Mouse (Mus musculus): ENCODE results near the gene Inppl1.

The Inppl1 gene

GRCm38 (mm10) chr7:101844186-101844585 is 6.2 kb upstream of the Inppl1 start:
- DNase-seq (ENCODE audit: low spot score in 2 of 2) = no peak

DNA sequence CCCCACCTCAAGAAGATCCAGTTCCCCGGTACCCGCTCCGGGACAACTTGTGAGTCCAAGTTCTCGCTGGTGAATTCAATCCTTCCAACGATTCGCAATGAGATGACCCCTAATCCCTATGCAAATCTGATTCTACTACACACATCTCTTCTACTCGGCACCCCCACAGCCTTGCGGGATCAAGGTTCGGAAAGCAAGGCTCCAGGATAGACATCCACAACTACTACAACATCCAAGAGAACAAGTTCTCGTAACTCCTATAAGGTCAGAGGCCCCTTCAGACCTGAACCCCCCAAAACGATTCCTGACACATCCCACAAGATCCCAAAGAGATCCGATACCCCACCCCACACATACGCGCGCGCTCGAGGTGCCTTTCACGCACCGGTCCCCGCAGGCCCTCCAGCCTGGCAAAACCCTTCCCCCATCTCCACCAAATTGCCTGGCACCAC is 849 bp downstream of the Inppl1 start:
- DNase-seq (ENCODE audit: low spot score in 2 of 2) = no peak

DNA sequence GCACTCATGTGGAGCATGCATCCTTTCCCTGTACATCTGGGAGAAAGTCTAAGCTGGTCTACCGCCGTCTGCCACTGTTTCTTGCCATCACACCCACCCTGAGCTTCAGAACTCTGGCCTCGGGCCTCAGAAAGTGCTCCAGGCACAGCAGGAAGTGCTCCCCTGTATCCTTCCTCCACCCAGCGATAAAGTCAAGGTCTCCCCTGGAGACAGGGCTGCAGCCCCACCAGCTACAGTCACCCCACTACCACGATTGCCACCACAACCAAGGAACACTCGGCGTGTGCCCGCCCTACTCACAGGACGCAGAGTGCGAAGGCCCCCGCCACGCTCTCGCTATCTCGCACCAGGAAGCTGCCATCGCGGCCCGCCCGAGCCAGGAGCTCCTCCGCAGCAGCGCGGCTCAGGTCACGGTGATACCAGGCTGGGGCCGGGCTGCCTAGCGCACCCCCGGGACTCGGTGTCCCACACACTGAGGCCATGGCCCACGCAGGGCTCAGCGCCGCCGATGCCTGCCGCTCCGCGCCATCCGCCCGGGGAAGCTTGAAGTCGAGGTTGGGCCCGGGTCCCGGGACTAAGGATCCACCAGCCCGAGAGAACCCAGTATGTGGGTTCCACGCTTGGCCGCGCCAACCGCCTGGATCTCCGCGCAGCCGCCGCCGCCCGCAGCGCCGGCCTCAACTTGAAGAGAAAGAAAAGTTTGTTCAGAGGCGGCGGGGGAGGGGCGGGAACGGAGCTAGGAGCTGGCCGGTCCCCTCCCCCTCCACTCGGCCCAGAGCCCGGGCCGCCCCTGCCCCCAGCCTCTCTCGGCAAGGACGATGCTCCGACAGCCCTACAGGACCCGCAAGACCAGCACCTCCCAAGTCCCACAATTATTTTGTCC is 1.5 kb downstream of the Inppl1 start:
- DNase-seq (ENCODE audit: low spot score in 2 of 2) = peak in 1 of 2 experiments; percentile 25

DNA sequence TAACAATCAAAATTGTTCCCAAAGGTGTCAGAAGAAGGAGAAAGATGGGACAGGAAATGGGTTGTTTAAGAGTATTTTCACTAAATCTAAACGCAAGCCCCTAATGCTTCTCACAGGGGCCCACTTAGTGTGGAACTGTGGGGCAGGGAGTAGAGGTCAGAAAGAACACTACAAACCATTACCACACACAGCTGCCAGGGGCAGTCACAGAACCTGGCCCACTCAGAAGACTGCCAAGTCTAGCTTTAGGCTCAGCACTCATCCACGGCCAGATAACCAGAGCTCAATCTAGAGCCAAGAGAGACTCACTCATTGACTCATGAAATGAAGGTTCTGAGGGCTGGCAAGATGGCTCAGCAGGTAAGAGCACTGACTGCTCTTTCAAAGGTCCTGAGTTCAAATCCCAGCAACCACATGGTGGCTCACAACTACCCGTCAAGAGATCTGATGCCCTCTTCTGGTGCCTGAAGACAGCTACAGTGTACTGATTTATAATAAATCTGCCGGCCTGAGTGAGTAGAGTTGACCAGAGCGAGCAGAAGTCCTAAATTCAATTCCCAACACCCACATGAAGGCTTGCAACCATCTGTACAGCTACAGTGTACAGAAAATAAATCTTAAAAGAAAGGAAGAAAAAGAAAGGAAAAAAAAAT is 2.4 kb downstream of the Inppl1 start:
- DNase-seq (ENCODE audit: low spot score in 2 of 2) = no peak

- no peak for DNase-seq (ENCODE audit: low spot score in 2 of 2)
These were observed 3.1 kb downstream of the Inppl1 start for GRCm38 (mm10) chr7:101834903-101835302.

DNA sequence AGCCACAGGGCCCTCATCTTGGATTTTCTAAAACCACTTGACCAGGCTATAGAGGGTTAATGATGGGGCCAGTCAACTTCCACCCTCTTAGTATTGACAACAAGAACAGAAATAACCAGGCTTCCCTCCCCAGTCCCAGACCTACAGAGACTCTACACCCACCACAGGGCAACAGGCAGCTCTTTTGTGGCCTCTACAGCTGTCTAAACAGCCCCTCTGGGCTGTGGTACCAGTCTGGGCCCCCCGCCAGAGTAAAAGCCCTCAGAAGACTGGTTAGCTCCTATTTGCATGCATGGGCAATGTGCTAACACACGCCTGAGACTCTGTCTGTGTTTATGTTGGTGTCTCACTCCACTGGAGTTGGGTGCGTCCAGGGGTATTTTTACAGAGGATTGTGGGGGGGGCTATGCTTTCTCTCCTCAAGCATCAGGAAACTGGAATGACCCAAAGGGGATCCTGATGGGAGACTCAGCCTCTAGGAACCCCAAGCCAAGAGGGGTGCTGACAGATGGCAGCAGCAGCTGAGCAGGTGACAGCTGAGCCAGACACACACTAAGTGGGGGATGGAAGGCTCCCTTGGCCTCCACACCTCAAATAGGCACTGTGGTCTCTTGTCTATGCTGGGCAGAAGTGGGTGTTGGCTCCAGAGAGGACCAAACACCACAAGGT is 4.0 kb downstream of the Inppl1 start:
- DNase-seq (ENCODE audit: low spot score in 2 of 2) = no peak

- no peak for DNase-seq (ENCODE audit: low spot score in 2 of 2)
These were observed 4.7 kb downstream of the Inppl1 start for GRCm38 (mm10) chr7:101833352-101833751.

DNA sequence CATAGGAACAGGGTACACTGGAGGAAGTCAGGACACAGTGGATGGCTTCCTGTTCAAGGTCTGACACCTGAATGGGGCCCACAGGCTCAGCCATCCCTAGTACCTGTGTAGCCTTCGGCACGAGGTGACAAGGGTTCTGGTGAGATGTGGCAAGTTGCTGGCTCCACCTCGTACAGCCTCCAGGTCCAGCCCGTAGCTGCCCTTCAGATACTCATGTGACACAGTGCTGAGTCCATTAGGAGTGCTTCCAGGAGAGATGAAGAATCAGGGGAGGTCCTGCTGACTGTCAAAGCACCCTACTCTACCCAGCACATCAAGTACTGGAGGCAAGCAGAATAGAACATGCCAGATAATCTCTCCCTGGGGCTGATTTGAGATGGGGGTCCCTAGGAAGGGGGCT is 5.7 kb downstream of the Inppl1 start:
- DNase-seq (ENCODE audit: low spot score in 2 of 2) = no peak

DNA sequence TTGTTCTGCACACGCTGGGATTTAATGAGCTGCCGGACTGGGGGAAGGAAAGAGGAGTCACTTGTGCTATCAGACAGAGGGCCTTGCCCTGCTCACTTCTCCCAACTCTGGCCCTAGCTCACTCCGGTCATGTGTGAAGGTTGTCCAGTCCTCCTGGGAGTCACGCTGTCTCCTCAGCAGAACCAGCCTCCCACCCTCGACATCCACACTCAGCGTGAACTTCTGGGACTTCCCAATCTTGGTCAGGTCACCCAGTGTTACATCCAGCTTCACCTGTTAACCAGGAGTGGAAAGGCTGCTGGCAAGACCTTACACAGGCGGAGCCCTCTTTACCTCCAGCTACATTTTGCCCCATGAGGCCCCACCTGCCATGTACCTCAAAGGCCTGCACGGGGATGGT is 6.6 kb downstream of the Inppl1 start:
- no peak for DNase-seq (ENCODE audit: low spot score in 2 of 2)

DNA sequence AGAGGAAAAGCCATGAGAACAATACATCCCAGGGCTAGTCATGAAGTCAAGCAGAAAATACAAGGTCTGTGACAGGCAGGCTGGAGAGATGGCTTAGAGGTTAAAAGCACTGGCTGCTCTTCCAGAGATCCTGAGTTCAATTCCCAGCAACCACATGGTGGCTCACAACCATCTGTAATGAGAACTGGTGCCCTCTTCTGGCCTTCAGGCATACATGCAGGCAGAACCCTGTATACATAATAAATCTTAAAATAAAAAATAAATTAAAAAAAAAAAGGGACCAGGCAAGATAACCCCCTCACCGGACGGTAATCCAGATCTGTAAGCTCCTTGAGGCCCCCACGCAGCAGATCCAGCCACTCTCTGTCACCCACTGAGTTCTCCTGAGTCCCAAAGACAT is 7.7 kb downstream of the Inppl1 start:
- no peak for DNase-seq (ENCODE audit: low spot score in 2 of 2)

DNA sequence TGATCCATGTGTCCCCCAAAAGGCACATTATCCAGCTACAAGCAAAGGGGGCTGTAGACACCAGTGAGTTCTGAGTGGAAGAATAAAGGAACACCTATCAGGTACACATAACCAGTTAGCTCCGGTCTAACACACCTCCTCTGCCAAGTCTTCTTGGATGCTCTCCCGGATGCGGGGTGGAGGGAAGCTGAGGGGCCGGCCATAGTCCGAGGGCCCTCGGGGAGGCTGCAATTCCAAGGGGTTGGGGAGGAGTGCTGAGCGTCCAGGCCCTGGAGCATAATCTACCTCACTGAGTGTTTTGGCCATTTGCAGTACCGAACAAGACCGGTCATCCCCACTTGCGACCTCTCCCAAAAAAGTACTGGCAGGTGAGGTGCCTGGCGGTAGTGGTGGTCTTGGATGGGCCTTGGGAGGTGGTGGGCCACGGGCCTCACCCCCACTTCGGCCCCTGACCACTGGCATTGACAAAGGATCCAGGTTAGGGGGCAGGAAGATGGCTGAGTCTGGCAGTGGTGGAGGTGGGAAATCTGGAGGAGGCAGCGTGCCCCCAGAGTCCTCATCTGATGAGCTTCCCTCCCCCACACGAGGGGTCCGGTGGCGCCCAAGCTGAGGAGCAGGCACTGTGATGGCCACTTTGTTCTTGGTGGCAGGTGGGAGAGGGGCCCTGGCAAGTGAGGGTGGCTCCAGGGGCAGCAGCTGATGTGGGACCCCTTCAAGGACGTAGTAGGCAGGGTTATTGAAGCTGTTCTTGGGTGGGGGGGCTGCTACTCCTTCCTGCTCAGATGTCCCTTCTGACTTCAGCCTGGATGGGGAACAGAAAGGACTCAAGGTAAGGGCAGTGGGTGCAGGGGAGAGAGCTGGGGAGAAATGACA is 14.0 kb downstream of the Inppl1 start:
- no peak for DNase-seq (ENCODE audit: low spot score in 2 of 2)

DNA sequence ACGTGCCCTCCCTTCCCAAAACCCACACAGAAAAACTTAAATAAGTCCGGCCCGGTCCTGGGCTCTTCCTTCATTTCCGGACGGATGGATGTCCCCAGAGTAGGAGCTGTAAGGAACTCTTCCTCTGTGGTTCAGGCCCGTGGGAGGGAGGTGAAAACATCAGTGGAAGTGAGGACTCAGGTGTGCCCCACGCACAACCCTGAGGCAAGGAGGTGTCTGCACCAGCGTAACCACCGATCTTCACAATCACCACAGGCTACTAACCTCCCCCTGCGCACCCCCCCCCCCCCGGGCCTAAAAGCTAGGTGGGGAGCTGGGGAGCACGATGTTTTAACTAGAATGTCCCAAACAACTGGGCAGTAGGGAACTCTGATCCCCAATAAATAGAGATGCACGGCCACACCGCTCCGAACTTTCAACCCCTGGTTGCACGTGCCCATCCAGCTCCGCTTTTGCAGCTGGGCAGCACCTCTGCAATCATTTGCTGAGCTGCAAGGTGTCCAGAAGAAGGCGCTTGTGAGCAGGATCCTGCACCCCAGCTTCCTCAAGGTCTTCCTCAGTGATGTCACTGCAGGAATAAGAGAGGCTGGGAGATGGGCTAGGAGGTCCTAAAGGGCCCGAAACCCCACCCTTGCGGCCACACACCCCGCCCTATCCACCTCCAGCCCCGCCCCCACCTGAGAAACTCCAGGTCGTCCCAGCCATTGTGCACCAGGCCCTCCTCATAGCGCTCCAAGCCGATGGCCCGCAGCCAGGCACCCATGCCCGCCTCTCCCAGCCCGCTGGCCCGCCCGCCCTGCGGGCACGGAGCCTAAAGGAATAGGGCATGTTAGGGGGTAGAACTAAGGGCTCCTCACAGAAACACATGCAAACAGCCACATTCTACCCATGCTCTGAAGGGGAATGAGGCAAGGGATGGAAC is 14.9 kb downstream of the Inppl1 start:
- no peak for DNase-seq (ENCODE audit: low spot score in 2 of 2)

DNA sequence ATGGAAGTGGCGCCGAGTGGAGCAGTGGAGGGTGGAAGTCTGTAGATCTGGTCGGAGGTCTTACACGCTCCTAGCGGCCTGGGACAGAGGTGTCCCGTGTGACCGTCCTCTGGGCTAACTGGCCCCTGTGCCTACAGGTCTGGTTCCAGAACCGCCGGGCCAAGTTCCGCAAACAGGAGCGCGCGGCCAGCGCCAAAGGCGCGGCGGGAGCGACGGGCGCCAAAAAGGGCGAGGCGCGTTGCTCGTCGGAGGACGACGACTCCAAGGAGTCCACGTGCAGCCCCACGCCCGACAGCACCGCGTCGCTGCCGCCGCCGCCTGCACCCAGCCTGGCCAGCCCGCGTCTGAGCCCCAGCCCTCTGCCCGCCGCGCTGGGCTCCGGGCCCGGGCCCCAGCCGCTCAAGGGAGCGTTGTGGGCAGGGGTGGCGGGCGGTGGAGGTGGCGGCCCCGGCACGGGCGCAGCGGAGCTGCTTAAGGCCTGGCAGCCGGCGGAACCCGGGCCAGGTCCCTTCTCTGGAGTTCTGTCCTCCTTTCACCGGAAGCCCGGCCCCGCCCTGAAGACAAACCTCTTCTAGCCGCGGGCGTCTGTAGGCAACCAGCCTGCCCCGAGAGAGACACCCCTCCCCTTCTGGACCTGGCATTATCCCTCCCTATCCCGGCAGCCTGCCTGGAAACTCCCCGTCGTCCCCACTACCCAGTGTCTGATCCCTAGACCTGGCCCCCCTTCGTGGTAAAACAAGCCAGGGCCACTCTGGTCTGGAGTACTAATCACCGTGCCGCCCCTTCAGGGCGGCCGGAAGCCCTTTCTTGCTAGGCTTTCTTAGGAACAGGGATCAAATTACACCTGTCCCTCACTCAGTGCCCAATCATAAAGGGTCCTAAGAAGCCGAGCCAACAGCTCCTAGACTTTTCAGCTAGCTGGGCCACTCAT is 16.2 kb downstream of the Inppl1 start:
- no peak for DNase-seq (ENCODE audit: low spot score in 2 of 2)

DNA sequence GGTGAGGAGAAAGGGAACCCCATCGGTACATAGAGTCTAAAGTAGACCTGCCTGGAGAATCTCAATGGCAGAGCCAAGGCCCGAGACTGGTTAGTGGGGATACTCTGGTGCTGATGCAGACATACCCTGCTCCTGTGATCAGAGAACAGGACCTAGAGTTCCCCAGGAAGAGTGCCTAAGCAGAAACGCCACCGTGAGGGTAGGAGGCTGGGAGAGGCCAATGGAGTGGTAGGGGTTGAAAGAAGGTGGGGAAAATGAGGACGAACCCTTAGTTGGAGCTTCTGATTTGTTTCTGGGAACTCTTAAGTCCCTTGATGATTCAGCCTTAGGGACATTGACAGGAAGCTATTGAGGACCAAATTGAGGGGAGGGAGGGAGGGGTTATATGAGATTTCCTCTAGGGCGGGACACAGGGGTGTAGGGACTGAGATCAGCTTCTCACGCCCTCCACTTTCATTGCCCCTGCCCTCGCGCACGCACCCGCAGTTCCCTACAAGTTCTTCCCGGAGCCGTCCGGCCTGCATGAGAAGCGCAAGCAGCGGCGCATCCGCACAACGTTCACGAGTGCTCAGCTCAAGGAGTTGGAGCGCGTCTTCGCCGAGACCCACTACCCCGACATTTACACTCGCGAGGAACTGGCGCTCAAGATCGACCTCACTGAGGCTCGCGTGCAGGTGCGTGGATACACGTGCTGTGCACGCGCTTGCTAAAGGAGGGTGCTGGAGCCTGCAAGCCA is 17.6 kb downstream of the Inppl1 start:
- DNase-seq (ENCODE audit: low spot score in 2 of 2) = no peak

DNA sequence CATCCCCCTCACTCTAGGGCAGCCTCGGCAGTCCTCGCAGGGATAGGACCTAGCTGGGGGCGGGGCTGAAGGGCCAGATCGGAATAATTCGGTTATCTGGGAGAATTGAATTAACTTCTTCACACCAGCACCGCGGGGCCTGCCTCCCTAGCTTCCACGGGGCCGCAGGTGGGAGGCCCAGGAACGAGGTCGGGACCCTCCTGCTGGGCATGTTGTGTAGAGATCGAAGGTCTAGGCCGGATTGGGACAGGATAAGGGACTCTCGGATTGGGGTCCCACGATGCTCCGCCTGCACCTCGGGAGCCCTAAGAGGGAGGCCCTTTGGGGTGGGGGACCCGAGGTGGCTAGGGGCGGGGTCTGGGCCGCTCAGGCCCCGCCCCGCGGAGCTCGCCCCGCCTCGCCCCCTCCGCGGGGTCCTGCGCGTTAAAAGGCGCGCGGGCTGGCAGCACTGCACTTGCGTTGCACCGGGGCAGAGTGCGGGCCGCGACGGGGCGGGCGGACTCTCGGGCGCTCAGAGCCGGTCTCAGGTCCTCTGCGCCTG is 20.1 kb downstream of the Inppl1 start, which contains the start of gene Phox2a:
Phox2a (plus strand) TSS at position 453 of the 541 bp plus-strand sequence.
- DNase-seq (ENCODE audit: low spot score in 2 of 2) = no peak

- no peak for DNase-seq (ENCODE audit: low spot score in 2 of 2)
These were observed 61.0 kb downstream of the Inppl1 start for GRCm38 (mm10) chr7:101777053-101777452.

GRCm38 (mm10) chr7:101772687-101773086 is 65.3 kb downstream of the Inppl1 start:
- DNase-seq (ENCODE audit: low spot score in 2 of 2) = no peak
